Mouse (Mus musculus) hindbrain, embryonic 13.5 days (tissue): ENCODE data around the gene Nptx1. TPM values are rescaled to one million over a fixed set of nuclear protein-coding genes. Genes with fewer than 3 reads are reported as not detected.

Experiments
- ATAC-seq: fragments of 200-750 bp; cut with Nextera tagmentation; 2 replicates; pipeline ENCODE4 v1.8.0; 2017; ENCODE audit warnings: moderate TSS enrichment; ENCODE audit not compliant: low FRiP score
- H3K27ac ChIP-seq: fragments of 300-500 bp; sonication (generic); 2 replicates; pipeline ENCODE4 v1.5.1; 2015; ENCODE audit warnings: inconsistent platforms, mild to moderate bottlenecking, moderate library complexity
- H3K27me3 ChIP-seq: fragments of 300-500 bp; sonication (generic); 2 replicates; pipeline ENCODE4 v1.6.1; 2015; ENCODE audit warnings: mild to moderate bottlenecking, inconsistent platforms
- H3K36me3 ChIP-seq: fragments of 300-500 bp; sonication (generic); 2 replicates; pipeline ENCODE4 v1.6.1; 2015; ENCODE audit warnings: mild to moderate bottlenecking, inconsistent platforms
- H3K4me1 ChIP-seq: fragments of 300-500 bp; sonication (generic); replicated peaks from 2 replicates; pipeline ENCODE4 v1.6.1; 2015; ENCODE audit warnings: inconsistent platforms
- H3K4me2 ChIP-seq: fragments of 300-500 bp; sonication (generic); 2 replicates; pipeline ENCODE4 v1.6.1; 2015; ENCODE audit warnings: inconsistent platforms, mild to moderate bottlenecking, moderate library complexity
- H3K4me3 ChIP-seq: fragments of 300-500 bp; sonication (generic); 2 replicates; pipeline ENCODE4 v1.5.1; 2015; ENCODE audit warnings: mild to moderate bottlenecking, inconsistent platforms
- H3K9ac ChIP-seq: fragments of 300-500 bp; sonication (generic); 2 replicates; pipeline ENCODE4 v1.6.1; 2015; ENCODE audit warnings: mild to moderate bottlenecking, inconsistent platforms
- H3K9me3 ChIP-seq: fragments of 300-500 bp; sonication (generic); 2 replicates; pipeline ENCODE4 v1.6.1; 2016; ENCODE audit warnings: inconsistent platforms
- WGBS: fragments of 180-500 bp; shearing (Covaris S2); methylation state at CpG from one replicate; pipeline ENCODE4 v1.1.7; 2015; 5-methylcytosine and 5-hydroxymethylcytosine counted together
- polyA plus RNA-seq: library from polyadenylated mRNA; unstranded; fragments of >200 nt; fragmentation: Nextera tagmentation; extraction: Ambion mirVana; gene quantifications from 2 replicates; pipeline ENCODE4 v1.2.1, GENCODE M21; 2015

Nptx1 gene
- polyA plus RNA-seq, 1 experiment from 2014 or later = 15.2 TPM

GRCm38 (mm10) chr11:119548741-119549370 is 1.3 kb upstream of the Nptx1 start:
- under 1% methylated on average over 37 of the region's 37 CpGs for WGBS
- no peak for ATAC-seq

GRCm38 (mm10) chr11:119547951-119548591 is 518 bp upstream of the Nptx1 start:
- Histone ChIP-seq H3K27ac (peak overlapping the region; percentile 79), H3K4me1 (peaks cover 96% of the 10 kb centered on the region), H3K27me3 (peaks cover 79% of the 10 kb centered on the region), H3K4me2 (peak overlapping the region; percentile 98), H3K4me3 (peak overlapping the region; percentile 75), H3K9me3 (no peaks in the 10 kb centered on the region), H3K9ac (peak overlapping the region; percentile 92), H3K36me3 (peaks cover 1% of the 10 kb centered on the region; the same call in 1 of the 2 replicates)
- ATAC-seq = no peak
- WGBS = under 1% methylated on average over 39 of the region's 39 CpGs

More at GRCm38 (mm10) chr11:119548741-119549370, 1.3 kb upstream of the Nptx1 start:
- peak overlapping the region; percentile 79 for H3K27ac ChIP-seq
- peak overlapping the region; percentile 92 for H3K9ac ChIP-seq
- H3K27me3 ChIP-seq = peaks cover 76% of the 10 kb centered on the region
- H3K9me3 ChIP-seq = no peaks in the 10 kb centered on the region
- H3K4me3 ChIP-seq = peak overlapping the region; percentile 75
- no peaks in the 10 kb centered on the region for H3K36me3 ChIP-seq
- H3K4me2 ChIP-seq = peak overlapping the region; percentile 98
- peaks cover 93% of the 10 kb centered on the region for H3K4me1 ChIP-seq

- peaks cover 5% of the 10 kb centered on the region for H3K36me3 ChIP-seq
- peak overlapping the region; percentile 79; the same call in 1 of the 2 replicates for H3K27ac ChIP-seq
- H3K9ac ChIP-seq = peak overlapping the region; percentile 92
- peak overlapping the region; percentile 75 for H3K4me3 ChIP-seq
- H3K4me1 ChIP-seq = peaks cover 94% of the 10 kb centered on the region
- H3K4me2 ChIP-seq = peak overlapping the region; percentile 98
- under 1% methylated on average over 45 of the region's 46 CpGs for WGBS
- peaks cover 86% of the 10 kb centered on the region for H3K27me3 ChIP-seq
- no peak for ATAC-seq
- H3K9me3 ChIP-seq = no peaks in the 10 kb centered on the region
Measured at GRCm38 (mm10) chr11:119546496-119547182, 914 bp downstream of the Nptx1 start.

GRCm38 (mm10) chr11:119545741-119546495 is 1.6 kb downstream of the Nptx1 start:
- Histone ChIP-seq H3K4me3 (peak overlapping the region; percentile 75), H3K9me3 (no peaks in the 10 kb centered on the region), H3K27me3 (peaks cover 86% of the 10 kb centered on the region), H3K4me2 (peak overlapping the region; percentile 98), H3K36me3 (peaks cover 10% of the 10 kb centered on the region), H3K4me1 (peaks cover 91% of the 10 kb centered on the region), H3K27ac (peak overlapping the region; percentile 30; the same call in 1 of the 2 replicates), H3K9ac (peak overlapping the region; percentile 92)
- WGBS = 6% methylated on average over 10 of the region's 10 CpGs
- no peak for ATAC-seq

- Histone ChIP-seq H3K27me3 (peaks cover 85% of the 10 kb centered on the region), H3K4me3 (peak overlapping the region; percentile 75), H3K4me2 (peak overlapping the region; percentile 98), H3K27ac (no peak overlapping the region; the same call in 1 of the 2 replicates), H3K9ac (peak overlapping the region; percentile 92), H3K9me3 (no peaks in the 10 kb centered on the region), H3K36me3 (peaks cover 10% of the 10 kb centered on the region), H3K4me1 (peaks cover 90% of the 10 kb centered on the region)
- ATAC-seq = no peak
- WGBS = 53% methylated on average over 3 of the region's 3 CpGs
Measured at GRCm38 (mm10) chr11:119545281-119545680, 2.3 kb downstream of the Nptx1 start.

GRCm38 (mm10) chr11:119544518-119545105 is 2.9 kb downstream of the Nptx1 start:
- H3K4me2 ChIP-seq = peak overlapping the region; percentile 98
- no peaks in the 10 kb centered on the region for H3K9me3 ChIP-seq
- peak overlapping the region; percentile 92 for H3K9ac ChIP-seq
- H3K27me3 ChIP-seq = peaks cover 83% of the 10 kb centered on the region
- H3K4me1 ChIP-seq = peaks cover 90% of the 10 kb centered on the region
- H3K27ac ChIP-seq = no peak overlapping the region
- 74% methylated on average over 15 of the region's 15 CpGs for WGBS
- peak overlapping the region; percentile 75 for H3K4me3 ChIP-seq
- peaks cover 10% of the 10 kb centered on the region for H3K36me3 ChIP-seq
- ATAC-seq = no peak

GRCm38 (mm10) chr11:119543816-119544517 is 3.6 kb downstream of the Nptx1 start:
- peaks cover 10% of the 10 kb centered on the region for H3K36me3 ChIP-seq
- H3K9me3 ChIP-seq = no peaks in the 10 kb centered on the region
- ATAC-seq = no peak
- H3K27me3 ChIP-seq = peaks cover 76% of the 10 kb centered on the region
- H3K4me3 ChIP-seq = peak overlapping the region; percentile 75
- H3K9ac ChIP-seq = peak overlapping the region; percentile 92; the same call in 1 of the 2 replicates
- H3K4me1 ChIP-seq = peaks cover 84% of the 10 kb centered on the region
- 57% methylated on average over 16 of the region's 16 CpGs for WGBS
- peak overlapping the region; percentile 98 for H3K4me2 ChIP-seq
- H3K27ac ChIP-seq = no peak overlapping the region

GRCm38 (mm10) chr11:119542886-119543285 is 4.7 kb downstream of the Nptx1 start:
- ATAC-seq = no peak
- peaks cover 10% of the 10 kb centered on the region for H3K36me3 ChIP-seq
- H3K4me1 ChIP-seq = peaks cover 73% of the 10 kb centered on the region
- WGBS = 70% methylated on average over 5 of the region's 5 CpGs
- H3K27ac ChIP-seq = no peak overlapping the region
- peaks cover 67% of the 10 kb centered on the region for H3K27me3 ChIP-seq
- H3K9ac ChIP-seq = no peak overlapping the region
- H3K4me2 ChIP-seq = peak overlapping the region; percentile 98
- no peak overlapping the region for H3K4me3 ChIP-seq
- no peaks in the 10 kb centered on the region for H3K9me3 ChIP-seq

- no peak for ATAC-seq
- no peak overlapping the region for H3K9ac ChIP-seq
- no peaks in the 10 kb centered on the region for H3K9me3 ChIP-seq
- 53% methylated on average over 9 of the region's 9 CpGs for WGBS
- peaks cover 10% of the 10 kb centered on the region for H3K36me3 ChIP-seq
- no peak overlapping the region for H3K4me2 ChIP-seq
- H3K27me3 ChIP-seq = peaks cover 67% of the 10 kb centered on the region
- H3K27ac ChIP-seq = no peak overlapping the region
- H3K4me3 ChIP-seq = no peak overlapping the region
- peaks cover 70% of the 10 kb centered on the region for H3K4me1 ChIP-seq
Measured at GRCm38 (mm10) chr11:119542371-119542770, 5.2 kb downstream of the Nptx1 start.

- peaks cover 10% of the 10 kb centered on the region for H3K36me3 ChIP-seq
- no peak overlapping the region for H3K4me3 ChIP-seq
- H3K27me3 ChIP-seq = peaks cover 61% of the 10 kb centered on the region
- 81% methylated on average over 9 of the region's 9 CpGs for WGBS
- H3K9me3 ChIP-seq = no peaks in the 10 kb centered on the region
- ATAC-seq = no peak
- H3K27ac ChIP-seq = no peak overlapping the region
- no peak overlapping the region for H3K4me2 ChIP-seq
- H3K4me1 ChIP-seq = peaks cover 57% of the 10 kb centered on the region
- peak overlapping the region; percentile 8; the same call in 1 of the 2 replicates for H3K9ac ChIP-seq
Measured at GRCm38 (mm10) chr11:119541082-119541481, 6.5 kb downstream of the Nptx1 start.

GRCm38 (mm10) chr11:119540560-119540959 is 7.0 kb downstream of the Nptx1 start:
- Histone ChIP-seq H3K9ac (peak overlapping the region; percentile 8; the same call in 1 of the 2 replicates), H3K4me1 (peaks cover 51% of the 10 kb centered on the region), H3K27me3 (peaks cover 55% of the 10 kb centered on the region), H3K27ac (no peak overlapping the region), H3K9me3 (no peaks in the 10 kb centered on the region), H3K4me2 (no peak overlapping the region), H3K36me3 (peaks cover 10% of the 10 kb centered on the region), H3K4me3 (no peak overlapping the region)
- no peak for ATAC-seq
- WGBS = 79% methylated on average over 9 of the region's 9 CpGs
